Mouse (Mus musculus) mouse trophoblast stem cell (cell line): Measurements from ENCODE around the gene Ms4a6d.

Source experiments
- in situ Hi-C, 2 experiments: fragments of 300-500 bp; cut with MseI, MboI; formaldehyde crosslinking; loops; 2 replicates in 1 of 2; 3 replicates in 1 of 2; pipeline ENCODE4 v1.15.1; 2025

Ms4a6d gene

DNA sequence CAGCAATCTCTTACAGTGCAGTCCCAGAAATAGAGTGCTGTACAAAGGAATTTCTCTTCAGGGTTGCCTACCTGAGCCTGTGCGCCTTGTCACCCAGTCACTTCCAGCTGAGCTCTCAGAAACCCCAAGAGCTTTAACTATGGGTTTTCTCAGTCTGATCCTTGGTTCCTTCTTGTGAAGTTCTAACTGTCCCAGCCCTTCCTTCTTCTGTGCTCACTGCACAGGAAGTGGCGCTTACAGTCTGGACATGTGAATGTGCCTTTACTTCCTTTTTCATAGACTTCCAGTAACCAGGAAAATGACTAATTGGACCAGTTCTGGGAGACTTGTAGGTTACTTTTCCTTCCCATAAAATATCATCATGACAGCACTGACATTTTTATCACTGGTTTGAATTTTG, at the start of gene Ms4a6d:
Ms4a6d (minus strand) TSS at position 247 of the 400 bp plus-strand sequence.
- in situ Hi-C loops = no loop called here

GRCm38 (mm10) chr19:11649564-11649963, 44.9 kb upstream of the Ms4a6d start:
- in situ Hi-C loops = no loop called here

DNA sequence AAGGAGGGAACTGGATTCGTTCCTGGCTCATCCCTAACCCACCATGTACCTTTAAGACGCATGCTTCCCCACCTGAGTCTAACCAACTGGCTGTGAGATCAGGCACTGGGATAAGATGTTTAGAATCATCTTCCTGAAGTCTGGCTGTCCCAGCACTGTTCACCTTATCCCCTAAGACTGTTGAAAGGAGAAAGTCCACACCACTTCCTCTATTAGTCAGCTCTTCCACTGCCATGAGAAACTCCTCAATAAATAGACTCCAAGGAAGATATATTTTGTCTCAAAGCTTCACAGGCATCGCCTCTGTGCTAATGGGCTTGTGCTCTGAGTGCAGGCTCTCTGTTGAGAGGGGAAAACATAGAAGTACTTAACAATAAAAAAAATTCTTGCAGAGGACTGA, 41.5 kb upstream of the Ms4a6d start:
- in situ Hi-C loops = no loop called here

- in situ Hi-C loops = no loop called here
Observed at GRCm38 (mm10) chr19:11640732-11641131, 36.1 kb upstream of the Ms4a6d start, which contains the start of gene Ms4a3. Gene Ms4a3 (minus strand): TSS chr19:11640851.

DNA sequence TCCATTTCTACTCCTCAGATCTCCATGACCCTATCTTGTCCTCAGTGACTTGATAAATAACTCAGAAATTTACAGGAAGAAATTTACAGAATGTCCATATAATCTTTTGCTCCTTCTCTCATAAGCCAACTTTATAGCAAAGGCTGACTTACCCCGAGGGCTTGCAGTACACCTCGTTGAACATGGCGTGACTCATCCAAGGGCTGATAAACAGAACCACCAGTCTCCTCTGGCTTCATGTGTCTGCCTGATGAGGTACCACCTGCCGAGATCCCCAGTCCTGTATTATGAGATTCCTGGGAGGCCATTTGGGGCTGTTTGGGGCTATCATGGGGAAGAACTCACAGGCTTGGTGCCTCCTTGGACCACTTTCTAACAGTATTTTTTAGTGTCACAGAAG, 34.4 kb upstream of the Ms4a6d start:
- in situ Hi-C loops = no loop called here

GRCm38 (mm10) chr19:11635572-11635971, 30.9 kb upstream of the Ms4a6d start:
- in situ Hi-C loops = no loop called here

GRCm38 (mm10) chr19:11634330-11634729, 29.7 kb upstream of the Ms4a6d start:
- in situ Hi-C loops = no loop called here

GRCm38 (mm10) chr19:11633732-11634131, 29.1 kb upstream of the Ms4a6d start:
- in situ Hi-C loops = no loop called here

GRCm38 (mm10) chr19:11625231-11625630, 20.6 kb upstream of the Ms4a6d start:
- in situ Hi-C loops = no loop called here

DNA sequence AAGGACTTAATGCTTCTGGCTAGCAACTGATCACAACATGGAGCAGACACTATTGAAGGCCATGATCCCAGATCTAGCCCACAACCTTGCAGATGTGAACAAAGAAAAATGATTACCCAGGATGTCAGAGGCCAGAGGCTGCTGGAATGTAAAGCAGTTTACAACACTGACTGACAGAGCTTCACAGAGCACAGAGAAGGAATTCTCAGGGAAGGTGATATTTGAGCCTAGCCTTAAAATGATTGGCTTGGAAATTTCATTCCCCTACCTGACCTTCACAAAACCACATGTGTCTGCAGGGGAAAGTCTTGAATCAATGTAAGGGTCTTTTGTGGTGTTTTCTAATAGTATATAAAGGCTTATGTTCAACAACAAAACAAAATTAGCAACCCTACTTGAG, 20.2 kb upstream of the Ms4a6d start:
- in situ Hi-C loops = no loop called here

DNA sequence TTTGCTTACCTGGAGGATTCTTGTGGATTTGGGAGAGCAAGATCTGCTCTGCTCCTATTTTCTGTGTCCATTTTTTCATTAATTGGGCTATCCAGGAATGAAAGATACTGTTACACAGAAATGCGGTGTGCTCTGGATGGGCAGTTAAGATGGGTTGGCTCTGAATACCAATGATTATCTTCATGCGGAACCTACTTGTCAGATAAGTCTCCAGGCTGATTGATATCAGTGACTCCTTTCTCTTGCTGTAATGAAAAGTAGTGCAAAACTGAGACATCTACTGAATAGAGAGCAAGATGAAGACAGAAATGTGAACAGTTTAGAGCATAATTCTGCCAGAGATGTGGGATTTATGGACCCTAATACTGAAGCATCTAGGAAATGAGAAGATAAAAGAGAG, 18.9 kb upstream of the Ms4a6d start, which contains the start of gene Ms4a2:
Ms4a2 (minus strand) TSS at position 169 of the 400 bp plus-strand sequence.
- in situ Hi-C loops = no loop called here

- in situ Hi-C loops = no loop called here
Observed at GRCm38 (mm10) chr19:11617983-11618382, 13.3 kb upstream of the Ms4a6d start.

DNA sequence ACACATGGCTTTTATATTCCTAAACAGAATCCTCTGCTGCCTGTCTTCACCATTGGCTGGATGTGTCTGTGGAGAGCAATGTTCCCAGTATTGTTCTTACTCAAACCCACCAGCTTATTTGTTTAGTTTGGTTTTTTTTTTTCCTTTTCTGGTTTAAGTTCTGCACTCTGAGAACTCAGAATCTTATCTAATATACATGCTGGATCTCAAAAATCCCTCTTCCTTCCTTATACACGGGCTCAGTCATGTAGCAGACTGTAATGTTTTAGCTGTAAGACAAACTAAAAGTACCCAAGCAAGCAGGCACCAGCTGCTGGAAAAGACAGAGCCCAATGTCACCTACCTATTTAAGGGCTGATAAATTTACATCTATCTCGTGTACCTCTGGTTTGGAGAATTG, 10.2 kb upstream of the Ms4a6d start:
- in situ Hi-C loops = loop anchor here (5.0 kb wide), 1 partner anchor 152 kb away; no protein-coding TSS in a partner anchor

DNA sequence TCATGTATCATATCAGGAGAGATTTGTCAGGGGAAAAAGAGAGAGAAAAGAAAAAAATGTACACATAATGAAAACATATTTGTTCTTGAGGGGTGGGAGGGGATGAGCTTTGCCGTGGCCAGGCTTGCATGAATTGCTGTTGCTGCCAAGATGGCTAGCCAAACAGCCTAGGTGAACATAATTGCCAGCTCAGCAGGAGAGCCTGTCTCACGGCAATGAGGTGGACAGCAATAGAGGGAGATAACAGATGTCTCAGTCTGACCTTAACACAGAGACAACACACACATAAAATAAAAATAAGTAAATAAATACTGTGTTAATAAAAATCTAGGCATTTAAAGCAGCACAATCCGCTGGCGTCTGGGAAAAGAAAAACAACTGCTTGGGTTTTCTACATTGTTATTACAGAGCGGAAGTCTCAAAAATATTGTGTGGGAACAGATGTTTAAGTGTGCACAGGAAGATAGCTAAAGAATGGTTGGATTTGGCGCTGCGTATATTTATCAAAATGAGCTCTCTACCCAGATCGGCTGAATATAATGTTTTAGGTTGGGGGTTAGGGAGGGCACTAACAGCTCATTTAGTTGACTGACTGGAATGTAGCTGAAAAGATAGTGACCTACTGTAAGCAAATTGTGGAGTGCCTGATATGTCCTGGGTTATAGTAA, 9.3 kb upstream of the Ms4a6d start:
- in situ Hi-C loops = loop anchor here (5.0 kb wide), 1 partner anchor 153 kb away; no protein-coding TSS in a partner anchor

- in situ Hi-C loops = loop anchor here (5.0 kb wide), 1 partner anchor 154 kb away; no protein-coding TSS in a partner anchor
Observed at GRCm38 (mm10) chr19:11613084-11613483, 8.4 kb upstream of the Ms4a6d start.

DNA sequence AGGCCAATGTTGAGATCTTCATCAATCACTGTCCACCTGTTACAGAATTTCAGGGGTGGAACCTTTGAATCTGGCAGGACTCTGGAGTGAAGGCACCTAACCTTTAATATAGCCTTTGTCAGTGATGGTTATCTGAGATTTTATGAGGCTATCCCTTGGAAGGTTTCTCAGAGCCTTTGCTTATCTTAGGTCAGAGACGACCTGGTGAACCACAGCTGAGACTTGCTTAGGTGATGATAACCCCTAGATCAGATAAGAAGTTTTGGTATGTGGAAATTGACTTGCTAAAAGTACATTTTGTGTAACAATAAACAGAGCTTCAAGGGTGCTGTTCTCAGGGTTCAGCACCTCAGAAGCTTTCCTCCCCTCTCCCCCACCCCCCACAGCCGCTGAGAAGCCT, 7.6 kb upstream of the Ms4a6d start:
- in situ Hi-C loops = loop anchor here (5.0 kb wide), 1 partner anchor 155 kb away; no protein-coding TSS in a partner anchor

DNA sequence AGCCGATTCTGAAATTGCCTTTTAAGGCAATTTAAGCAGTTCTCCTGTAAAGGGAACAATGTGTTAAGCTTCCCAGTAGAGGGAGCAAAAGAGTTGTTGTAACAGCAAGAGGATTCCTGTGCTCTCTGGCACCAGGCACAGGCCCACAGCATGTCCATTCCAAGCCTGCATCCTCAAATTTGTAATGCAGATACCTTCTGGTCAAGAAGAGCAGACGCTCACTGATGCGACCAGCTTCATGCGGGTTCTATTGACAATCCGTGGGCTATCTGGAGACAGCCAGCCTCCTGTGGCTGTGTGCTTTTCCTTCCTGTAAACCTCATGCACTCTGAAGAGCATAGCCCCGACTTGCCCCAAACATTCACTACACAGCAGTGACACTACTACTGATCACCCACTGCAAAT, 6.9 kb upstream of the Ms4a6d start:
- in situ Hi-C loops = loop anchor here (5.0 kb wide), 1 partner anchor 156 kb away; no protein-coding TSS in a partner anchor

DNA sequence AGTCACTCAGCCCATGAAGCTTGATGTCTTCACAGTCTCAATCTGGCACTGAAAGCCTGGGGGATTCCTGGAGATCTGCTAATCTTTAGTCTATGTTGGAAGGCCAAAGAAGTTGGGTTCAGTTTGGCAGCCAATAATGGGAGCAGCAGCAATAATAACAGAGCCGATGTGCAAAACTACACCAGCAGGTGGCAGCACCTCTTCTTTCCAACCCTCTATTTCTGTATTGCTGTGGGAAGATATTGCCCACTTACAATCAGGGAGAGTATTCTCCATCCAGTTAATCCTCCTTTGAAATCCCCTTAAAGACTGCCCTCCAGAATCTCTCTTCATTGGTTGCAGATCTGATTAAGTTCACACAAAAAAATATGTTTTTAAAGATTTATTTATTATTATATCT, 3.5 kb upstream of the Ms4a6d start:
- in situ Hi-C loops = no loop called here

- in situ Hi-C loops = no loop called here
Observed at GRCm38 (mm10) chr19:11602026-11602425, 2.6 kb downstream of the Ms4a6d start.

DNA sequence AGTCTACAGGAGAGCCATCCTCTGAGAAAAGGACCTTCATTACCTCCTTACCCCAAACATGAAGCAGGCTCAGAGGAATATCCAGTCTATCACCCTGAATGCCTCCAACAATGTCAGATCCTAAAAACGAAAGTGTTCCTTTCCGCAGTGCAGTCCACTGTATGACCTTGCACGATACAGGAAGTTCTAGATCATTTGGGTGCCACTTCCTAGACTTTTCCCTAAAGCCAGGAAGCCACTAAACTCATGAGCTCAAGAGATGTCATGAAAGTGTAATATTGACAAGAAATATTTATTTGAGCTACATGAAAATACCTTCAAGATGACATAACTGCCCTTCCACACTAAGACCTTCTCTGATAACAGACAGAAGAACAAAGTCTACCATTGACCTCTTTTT, 3.3 kb downstream of the Ms4a6d start:
- in situ Hi-C loops = no loop called here

- in situ Hi-C loops = no loop called here
Observed at GRCm38 (mm10) chr19:11589891-11590449, 14.7 kb downstream of the Ms4a6d start.

- in situ Hi-C loops = no loop called here
Observed at GRCm38 (mm10) chr19:11589205-11589604, 15.4 kb downstream of the Ms4a6d start.

- in situ Hi-C loops = no loop called here
Observed at GRCm38 (mm10) chr19:11574965-11575364, 29.7 kb downstream of the Ms4a6d start.
